Mouse (Mus musculus) forebrain, embryonic 15.5 days (tissue): Measurements from ENCODE around the gene Psmb1. TPM values are rescaled to one million over a fixed set of nuclear protein-coding genes. Genes with fewer than 3 reads are reported as not detected.

Source experiments
- ATAC-seq: fragments of 200-750 bp; cut with Nextera tagmentation; replicated peaks from 2 replicates; pipeline ENCODE4 v1.8.0; 2017; ENCODE audit warnings: mild to moderate bottlenecking, moderate TSS enrichment, moderate library complexity
- H3K27ac ChIP-seq: fragments of 300-500 bp; sonication (generic); replicated peaks from 2 replicates; pipeline ENCODE4 v1.5.1; 2015; ENCODE audit warnings: mild to moderate bottlenecking, inconsistent platforms
- H3K27me3 ChIP-seq: fragments of 300-500 bp; sonication (generic); 2 replicates; pipeline ENCODE4 v1.6.1; 2015; ENCODE audit warnings: inconsistent platforms
- H3K36me3 ChIP-seq: fragments of 300-500 bp; sonication (generic); 2 replicates; pipeline ENCODE4 v1.6.1; 2015; ENCODE audit warnings: mild to moderate bottlenecking, inconsistent platforms
- H3K4me1 ChIP-seq: fragments of 300-500 bp; sonication (generic); 2 replicates; pipeline ENCODE4 v1.6.1; 2015; ENCODE audit warnings: inconsistent platforms
- H3K4me2 ChIP-seq: fragments of 300-500 bp; sonication (generic); replicated peaks from 2 replicates; pipeline ENCODE4 v1.6.1; 2015; ENCODE audit warnings: mild to moderate bottlenecking, inconsistent platforms
- H3K4me3 ChIP-seq: fragments of 300-500 bp; sonication (generic); 2 replicates; pipeline ENCODE4 v1.5.1; 2015; ENCODE audit warnings: mild to moderate bottlenecking, inconsistent platforms
- H3K9ac ChIP-seq: fragments of 300-500 bp; sonication (generic); replicated peaks from 2 replicates; pipeline ENCODE4 v1.6.1; 2015; ENCODE audit warnings: mild to moderate bottlenecking, inconsistent platforms
- H3K9me3 ChIP-seq: fragments of 300-500 bp; sonication (generic); 2 replicates; pipeline ENCODE4 v1.6.1; 2016; ENCODE audit warnings: inconsistent platforms
- WGBS: fragments of 180-500 bp; shearing (Covaris S2); methylation state at CpG from one replicate; pipeline ENCODE4 v1.1.7; 2015; ENCODE audit warnings: mixed read lengths; 5-methylcytosine and 5-hydroxymethylcytosine counted together
- polyA plus RNA-seq: library from polyadenylated mRNA; unstranded; fragments of >200 nt; fragmentation: Nextera tagmentation; extraction: Ambion mirVana; gene quantifications from 2 replicates; pipeline ENCODE4 v1.2.1, GENCODE M21; 2015

Psmb1 gene
- polyA plus RNA-seq, 1 experiment from 2014 or later: 238 TPM

DNA sequence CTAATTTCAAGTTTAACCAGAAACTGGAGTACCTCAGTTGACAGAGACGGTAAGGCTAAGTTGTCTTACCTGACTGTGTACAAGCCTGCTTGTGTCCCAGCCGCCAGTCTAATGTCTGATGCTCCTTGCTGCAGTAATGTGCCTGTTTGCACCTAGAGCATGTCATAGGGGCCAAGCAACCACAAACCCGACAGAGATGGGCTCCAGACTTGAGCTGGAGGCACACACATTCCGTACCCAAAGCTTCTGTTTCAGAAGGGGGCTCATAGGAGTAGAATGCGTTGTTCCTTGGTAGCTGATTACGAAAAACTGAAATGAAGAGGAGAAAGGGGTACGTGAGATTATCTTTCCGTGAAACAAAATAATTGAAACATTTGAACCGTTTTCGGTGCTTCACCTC lies 26.8 kb upstream of the Psmb1 start:
- no peaks in the 10 kb centered on the region for H3K27me3 ChIP-seq
- peak overlapping the region; percentile 67 for H3K4me2 ChIP-seq
- H3K4me1 ChIP-seq: peaks cover 19% of the 10 kb centered on the region
- H3K36me3 ChIP-seq: peaks cover 39% of the 10 kb centered on the region
- peak overlapping the region; percentile 90 for H3K4me3 ChIP-seq
- 11% methylated on average over 10 of the region's 10 CpGs for WGBS
- H3K9me3 ChIP-seq: no peaks in the 10 kb centered on the region
- ATAC-seq: no peak
- peak overlapping the region; percentile 88; the same call in 1 of the 2 replicates for H3K27ac ChIP-seq
- H3K9ac ChIP-seq: peak overlapping the region; percentile 73

GRCm38 (mm10) chr17:15518766-15519165 lies 19.2 kb upstream of the Psmb1 start:
- WGBS: 97% methylated on average over 1 of the region's 1 CpGs
- no peak overlapping the region for H3K27ac ChIP-seq
- no peak overlapping the region for H3K4me3 ChIP-seq
- ATAC-seq: no peak
- H3K27me3 ChIP-seq: no peaks in the 10 kb centered on the region
- no peak overlapping the region for H3K9ac ChIP-seq
- H3K4me2 ChIP-seq: no peak overlapping the region
- H3K36me3 ChIP-seq: peaks cover 93% of the 10 kb centered on the region
- no peaks in the 10 kb centered on the region for H3K9me3 ChIP-seq
- H3K4me1 ChIP-seq: no peaks in the 10 kb centered on the region

DNA sequence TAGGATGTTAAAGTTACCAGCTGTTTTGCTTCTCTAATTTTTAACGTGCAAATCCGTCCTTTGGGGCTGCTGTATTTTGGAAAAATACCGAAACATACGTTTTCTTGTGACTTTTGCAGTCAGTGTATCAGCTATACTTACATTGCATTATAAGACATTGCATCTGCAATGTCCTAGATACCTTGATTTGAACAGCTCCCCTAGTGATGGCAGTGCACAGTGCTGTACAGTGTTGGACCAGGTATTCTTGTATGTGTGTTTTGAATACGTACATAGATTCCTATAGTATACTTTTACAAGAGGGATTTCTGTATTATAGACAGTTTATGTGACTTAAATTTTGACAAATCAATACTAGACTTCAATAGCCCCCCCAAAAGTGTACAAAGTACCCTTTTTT lies 18.6 kb upstream of the Psmb1 start:
- no peak; the same call in 1 of the 2 replicates for ATAC-seq
- 91% methylated on average over 5 of the region's 5 CpGs for WGBS
- Histone ChIP-seq H3K4me1 (no peaks in the 10 kb centered on the region), H3K27me3 (no peaks in the 10 kb centered on the region), H3K4me2 (no peak overlapping the region), H3K9ac (no peak overlapping the region), H3K4me3 (no peak overlapping the region), H3K9me3 (no peaks in the 10 kb centered on the region), H3K27ac (no peak overlapping the region), H3K36me3 (peaks cover 95% of the 10 kb centered on the region)

- Histone ChIP-seq H3K36me3 (peaks cover 94% of the 10 kb centered on the region), H3K4me3 (no peak overlapping the region), H3K4me2 (no peak overlapping the region), H3K9ac (no peak overlapping the region), H3K27me3 (no peaks in the 10 kb centered on the region), H3K27ac (no peak overlapping the region), H3K4me1 (no peaks in the 10 kb centered on the region), H3K9me3 (no peaks in the 10 kb centered on the region)
- WGBS: 75% methylated on average over 5 of the region's 5 CpGs
- no peak for ATAC-seq
Observed at GRCm38 (mm10) chr17:15517776-15518175, 18.2 kb upstream of the Psmb1 start.

DNA sequence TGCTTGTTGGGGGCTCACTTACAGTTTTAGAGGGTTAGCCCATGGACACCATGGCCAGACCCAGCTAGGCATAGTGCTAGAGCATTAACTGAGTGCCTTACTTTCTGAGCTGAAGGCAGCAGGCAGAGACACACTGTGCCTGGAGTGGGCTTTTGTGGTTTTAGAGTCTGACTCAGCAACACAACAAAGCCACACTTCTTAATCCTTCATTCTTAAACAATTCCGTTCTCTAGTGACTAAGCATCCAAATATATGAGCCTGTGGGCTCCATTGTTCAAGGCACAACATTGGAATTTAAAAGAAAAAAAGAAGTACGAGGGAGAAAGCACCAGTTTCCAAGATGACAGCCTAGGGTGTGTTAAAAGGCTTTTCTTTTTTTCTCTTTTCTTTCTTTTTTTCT lies 11.1 kb upstream of the Psmb1 start:
- Histone ChIP-seq H3K27me3 (no peaks in the 10 kb centered on the region), H3K9ac (no peak overlapping the region), H3K36me3 (peaks cover 94% of the 10 kb centered on the region), H3K4me3 (no peak overlapping the region), H3K9me3 (no peaks in the 10 kb centered on the region), H3K4me1 (no peaks in the 10 kb centered on the region), H3K27ac (no peak overlapping the region), H3K4me2 (no peak overlapping the region)
- ATAC-seq: no peak
- WGBS: 63% methylated on average over 2 of the region's 2 CpGs

DNA sequence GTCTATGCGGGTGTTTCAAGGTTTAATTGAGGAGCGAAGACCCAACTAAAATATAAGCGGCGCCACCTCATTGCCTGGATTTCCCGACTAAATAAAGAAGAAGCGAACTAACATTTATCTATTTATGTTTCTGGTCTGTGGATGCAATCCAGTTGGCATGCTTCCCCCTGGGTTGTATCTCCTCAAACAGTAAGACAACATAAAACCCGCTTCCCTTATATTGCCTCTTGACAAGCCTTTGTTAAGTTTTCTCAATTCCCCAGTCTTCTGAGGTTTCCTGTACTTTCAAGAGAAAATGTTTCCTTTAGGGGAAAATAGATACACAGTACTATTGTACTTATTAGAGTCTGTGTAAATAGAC lies 818 bp downstream of the Psmb1 start:
- H3K27ac ChIP-seq: peak overlapping the region; percentile 93
- H3K4me1 ChIP-seq: peaks cover 49% of the 10 kb centered on the region
- ATAC-seq: no peak
- no peaks in the 10 kb centered on the region for H3K9me3 ChIP-seq
- peaks cover 15% of the 10 kb centered on the region for H3K36me3 ChIP-seq
- peak overlapping the region; percentile 69 for H3K4me2 ChIP-seq
- H3K27me3 ChIP-seq: no peaks in the 10 kb centered on the region
- H3K4me3 ChIP-seq: peak overlapping the region; percentile 66
- 42% methylated on average over 7 of the region's 7 CpGs for WGBS
- H3K9ac ChIP-seq: peak overlapping the region; percentile 69; the same call in 1 of the 2 replicates

GRCm38 (mm10) chr17:15497882-15498752 lies 1.4 kb downstream of the Psmb1 start:
- under 1% methylated on average over 50 of the region's 50 CpGs for WGBS

GRCm38 (mm10) chr17:15490542-15490941 lies 9.0 kb downstream of the Psmb1 start:
- no peak overlapping the region for H3K27ac ChIP-seq
- H3K4me1 ChIP-seq: 0 out of 2 replicates have a peak, but pooled peaks cover 9% of the 10 kb centered on the region
- no peak overlapping the region for H3K9ac ChIP-seq
- no peak overlapping the region for H3K4me2 ChIP-seq
- no peaks in the 10 kb centered on the region for H3K9me3 ChIP-seq
- 90% methylated on average over 7 of the region's 7 CpGs for WGBS
- no peak overlapping the region for H3K4me3 ChIP-seq
- H3K36me3 ChIP-seq: peaks cover 50% of the 10 kb centered on the region
- H3K27me3 ChIP-seq: no peaks in the 10 kb centered on the region
- ATAC-seq: no peak

More at GRCm38 (mm10) chr17:15497882-15498752, 1.4 kb downstream of the Psmb1 start:
- Histone ChIP-seq H3K4me2 (peak overlapping the region; percentile 69), H3K27me3 (no peaks in the 10 kb centered on the region), H3K9ac (peak overlapping the region; percentile 69), H3K4me3 (peak overlapping the region; percentile 66), H3K36me3 (peaks cover 17% of the 10 kb centered on the region), H3K9me3 (no peaks in the 10 kb centered on the region), H3K4me1 (peaks cover 49% of the 10 kb centered on the region), H3K27ac (peak overlapping the region; percentile 93)
- peak; percentile 96 for ATAC-seq

- Histone ChIP-seq H3K4me2 (no peak overlapping the region), H3K27me3 (no peaks in the 10 kb centered on the region), H3K4me3 (no peak overlapping the region), H3K27ac (no peak overlapping the region), H3K4me1 (no peaks in the 10 kb centered on the region), H3K36me3 (peaks cover 78% of the 10 kb centered on the region), H3K9me3 (no peaks in the 10 kb centered on the region), H3K9ac (no peak overlapping the region)
- ATAC-seq: no peak
- 87% methylated on average over 4 of the region's 4 CpGs for WGBS
Observed at GRCm38 (mm10) chr17:15472671-15473070, 26.9 kb downstream of the Psmb1 start.

GRCm38 (mm10) chr17:15467669-15468068 lies 31.9 kb downstream of the Psmb1 start:
- H3K9me3 ChIP-seq: no peaks in the 10 kb centered on the region
- H3K4me2 ChIP-seq: no peak overlapping the region
- H3K36me3 ChIP-seq: peaks cover 31% of the 10 kb centered on the region
- no peaks in the 10 kb centered on the region for H3K27me3 ChIP-seq
- 20% methylated on average over 5 of the region's 5 CpGs for WGBS
- ATAC-seq: peak; percentile 72
- no peaks in the 10 kb centered on the region for H3K4me1 ChIP-seq
- H3K27ac ChIP-seq: no peak overlapping the region
- H3K9ac ChIP-seq: no peak overlapping the region
- no peak overlapping the region for H3K4me3 ChIP-seq

- 96% methylated on average over 6 of the region's 6 CpGs for WGBS
- Histone ChIP-seq H3K27ac (no peak overlapping the region), H3K36me3 (peaks cover 3% of the 10 kb centered on the region; the same call in 1 of the 2 replicates), H3K4me1 (no peaks in the 10 kb centered on the region), H3K9ac (no peak overlapping the region), H3K27me3 (no peaks in the 10 kb centered on the region), H3K4me3 (no peak overlapping the region), H3K4me2 (no peak overlapping the region), H3K9me3 (no peaks in the 10 kb centered on the region)
- no peak for ATAC-seq
Observed at GRCm38 (mm10) chr17:15461921-15462495, 37.5 kb downstream of the Psmb1 start.

- Histone ChIP-seq H3K9ac (no peak overlapping the region), H3K4me3 (no peak overlapping the region), H3K9me3 (no peaks in the 10 kb centered on the region), H3K27me3 (no peaks in the 10 kb centered on the region), H3K4me2 (no peak overlapping the region), H3K27ac (no peak overlapping the region), H3K4me1 (no peaks in the 10 kb centered on the region), H3K36me3 (no peaks in the 10 kb centered on the region; the same call in 1 of the 2 replicates)
- ATAC-seq: peak; percentile 46; the same call in 1 of the 2 replicates
- 69% methylated on average over 4 of the region's 4 CpGs for WGBS
Observed at GRCm38 (mm10) chr17:15459761-15460160, 39.8 kb downstream of the Psmb1 start.
